Mouse (Mus musculus) lung, adult 2 months (tissue): ENCODE measurements around the gene Mad1l1. TPM values are rescaled to one million over a fixed set of nuclear protein-coding genes. Genes with fewer than 3 reads are reported as not detected.

Experiments
- DNase-seq: peaks from one replicate; pipeline ENCODE4 v3.0.0; 2022
- H3K4me1 ChIP-seq: fragments of 200-500 bp; 2 replicates; pipeline ENCODE4 v1.6.1; 2011; ENCODE audit warnings: low read length; ENCODE audit not compliant: control insufficient read depth, insufficient read depth
- H3K4me3 ChIP-seq: fragments of 200-500 bp; replicated peaks from 2 replicates; pipeline ENCODE3; 2011; ENCODE audit warnings: low read depth, mild to moderate bottlenecking, control low read depth, low read length; ENCODE audit errors: extremely low read depth
- CTCF ChIP-seq: fragments of 200-500 bp; IDR thresholded peaks from 2 replicates; pipeline ENCODE4 v1.5.1; 2011; ENCODE audit warnings: mild to moderate bottlenecking, low read length, control low read depth; ENCODE audit not compliant: insufficient read depth
- POLR2A ChIP-seq: fragments of 200-500 bp; IDR thresholded peaks from 2 replicates; pipeline ENCODE4 v1.6.1; 2011; ENCODE audit warnings: low read depth, mild to moderate bottlenecking, control low read depth, low read length, borderline replicate concordance; ENCODE audit errors: extremely low read depth
- WGBS: fragments of 180-500 bp; shearing (Covaris S2); methylation state at CpG from one replicate; pipeline ENCODE4 v1.1.7; 2018; 5-methylcytosine and 5-hydroxymethylcytosine counted together
- polyA plus RNA-seq: library from polyadenylated mRNA; depleted of rRNA; stranded (reverse); fragments of >200 nt; gene quantifications from 2 replicates; pipeline ENCODE4 v1.2.3, GENCODE M21; 2012

Gene Mad1l1
- polyA plus RNA-seq, 1 experiment = 21.6 TPM

- DNase-seq = no peak
- Histone ChIP-seq H3K4me1 (peaks cover 4% of the 10 kb centered on the region; the same call in 1 of the 2 replicates), H3K4me3 (no peak overlapping the region)
- TF ChIP-seq POLR2A (no peak), CTCF (no peak)
- WGBS = 90% methylated on average over 2 of the region's 2 CpGs
Observed at GRCm38 (mm10) chr5:140267061-140267460, 54.3 kb downstream of the Mad1l1 start.

GRCm38 (mm10) chr5:140264825-140265575, 56.4 kb downstream of the Mad1l1 start:
- DNase-seq = no peak

GRCm38 (mm10) chr5:140263754-140264749, 57.3 kb downstream of the Mad1l1 start:
- H3K4me1 ChIP-seq = peaks cover 4% of the 10 kb centered on the region; the same call in 1 of the 2 replicates
- no peak overlapping the region for H3K4me3 ChIP-seq
- 80% methylated on average over 30 of the region's 30 CpGs for WGBS
- no peak for TF ChIP-seq POLR2A
- no peak for TF ChIP-seq CTCF
- no peak for DNase-seq

More at GRCm38 (mm10) chr5:140264825-140265575, 56.4 kb downstream of the Mad1l1 start:
- Histone ChIP-seq H3K4me1 (peaks cover 4% of the 10 kb centered on the region; the same call in 1 of the 2 replicates), H3K4me3 (no peak overlapping the region)
- TF ChIP-seq POLR2A (no peak), CTCF (no peak)
- WGBS = 76% methylated on average over 5 of the region's 5 CpGs

GRCm38 (mm10) chr5:140262401-140262800, 59.0 kb downstream of the Mad1l1 start:
- Histone ChIP-seq H3K4me3 (no peak overlapping the region), H3K4me1 (peaks cover 4% of the 10 kb centered on the region; the same call in 1 of the 2 replicates)
- TF ChIP-seq CTCF (no peak), POLR2A (no peak)
- DNase-seq = no peak
- 86% methylated on average over 3 of the region's 3 CpGs for WGBS

- DNase-seq = no peak
- TF ChIP-seq POLR2A = no peak
- TF ChIP-seq CTCF = no peak
- WGBS = 91% methylated on average over 4 of the region's 4 CpGs
- H3K4me3 ChIP-seq = no peak overlapping the region
- H3K4me1 ChIP-seq = peaks cover 4% of the 10 kb centered on the region; the same call in 1 of the 2 replicates
Observed at GRCm38 (mm10) chr5:140261313-140261712, 60.0 kb downstream of the Mad1l1 start.

GRCm38 (mm10) chr5:140258633-140259032, 62.7 kb downstream of the Mad1l1 start:
- no peak for DNase-seq
- TF ChIP-seq CTCF (no peak), POLR2A (no peak)

GRCm38 (mm10) chr5:140258035-140258434, 63.3 kb downstream of the Mad1l1 start:
- DNase-seq = no peak
- Histone ChIP-seq H3K4me1 (no peaks in the 10 kb centered on the region), H3K4me3 (no peak overlapping the region)
- TF ChIP-seq CTCF = no peak
- TF ChIP-seq POLR2A = no peak
- 92% methylated on average over 3 of the region's 3 CpGs for WGBS

More at GRCm38 (mm10) chr5:140258633-140259032, 62.7 kb downstream of the Mad1l1 start:
- H3K4me3 ChIP-seq = no peak overlapping the region
- H3K4me1 ChIP-seq = no peaks in the 10 kb centered on the region
- 89% methylated on average over 5 of the region's 5 CpGs for WGBS

- Histone ChIP-seq H3K4me3 (no peak overlapping the region), H3K4me1 (no peaks in the 10 kb centered on the region)
- TF ChIP-seq POLR2A (no peak), CTCF (no peak)
- 72% methylated on average over 5 of the region's 5 CpGs for WGBS
- no peak for DNase-seq
Observed at GRCm38 (mm10) chr5:140257439-140257838, 63.9 kb downstream of the Mad1l1 start.

GRCm38 (mm10) chr5:140256685-140257084, 64.7 kb downstream of the Mad1l1 start:
- Histone ChIP-seq H3K4me3 (no peak overlapping the region), H3K4me1 (no peaks in the 10 kb centered on the region)
- 86% methylated on average over 10 of the region's 10 CpGs for WGBS
- no peak for DNase-seq
- no peak for TF ChIP-seq POLR2A
- no peak for TF ChIP-seq CTCF
